Mouse (Mus musculus) midbrain, embryonic 14.5 days (tissue): ENCODE measurements around the gene Tspan15. TPM values are rescaled to one million over a fixed set of nuclear protein-coding genes. Genes with fewer than 3 reads are reported as not detected.
A peak's percentile ranks its signal among the peaks of the same experiment; 100 is the strongest.

Experiments used
- ATAC-seq: fragments of 200-750 bp; cut with Nextera tagmentation; 2 replicates; pipeline ENCODE4 v1.8.0; 2017; ENCODE audit warnings: moderate number of reproducible peaks, moderate library complexity; ENCODE audit not compliant: low FRiP score, low TSS enrichment
- DNase-seq: peaks from one replicate; pipeline ENCODE4 v3.0.0-alpha.2; 2015
- H3K27ac ChIP-seq: fragments of 300-500 bp; sonication (generic); replicated peaks from 2 replicates; pipeline ENCODE4 v1.5.1; 2014; ENCODE audit warnings: mild to moderate bottlenecking, low read depth, low read length, moderate library complexity
- H3K27me3 ChIP-seq: fragments of 300-500 bp; sonication (generic); 2 replicates; pipeline ENCODE4 v1.6.1; 2014; ENCODE audit warnings: low read length, control low read depth, mixed read lengths; ENCODE audit not compliant: control insufficient read depth, insufficient read depth
- H3K36me3 ChIP-seq: fragments of 300-500 bp; sonication (generic); 2 replicates; pipeline ENCODE4 v1.6.1; 2014; ENCODE audit warnings: low read length, control low read depth; ENCODE audit not compliant: control insufficient read depth, insufficient read depth
- H3K4me1 ChIP-seq: fragments of 300-500 bp; sonication (generic); 2 replicates; pipeline ENCODE4 v1.6.1; 2014; ENCODE audit warnings: mild to moderate bottlenecking, antibody characterized with exemption, low read length, control low read depth; ENCODE audit not compliant: control insufficient read depth, insufficient read depth
- H3K4me2 ChIP-seq: fragments of 300-500 bp; sonication (generic); 2 replicates; pipeline ENCODE4 v1.6.1; 2014; ENCODE audit warnings: mild to moderate bottlenecking, low read length, moderate library complexity
- H3K4me3 ChIP-seq: fragments of 300-500 bp; sonication (generic); replicated peaks from 2 replicates; pipeline ENCODE4 v1.5.1; 2014; ENCODE audit warnings: low read depth, low read length
- H3K9ac ChIP-seq: fragments of 300-500 bp; sonication (generic); replicated peaks from 2 replicates; pipeline ENCODE4 v1.6.1; 2014; ENCODE audit warnings: mild to moderate bottlenecking, low read length, moderate library complexity
- H3K9me3 ChIP-seq: fragments of 300-500 bp; sonication (generic); 2 replicates; pipeline ENCODE4 v1.6.1; 2016; ENCODE audit warnings: low read length, control low read depth, mixed read lengths; ENCODE audit not compliant: control insufficient read depth
- WGBS: fragments of 180-500 bp; shearing (Covaris S2); extraction: QIAGEN DNeasy Blood & Tissue Kit; methylation state at CpG from one replicate; pipeline ENCODE4 v1.1.7; 2014; 5-methylcytosine and 5-hydroxymethylcytosine counted together
- microRNA-seq: library from miRNA; unstranded; fragments of <30 nt; microRNA quantifications from one replicate; pipeline ENCODE4, GENCODE M21; 2016
- polyA plus RNA-seq: library from polyadenylated mRNA; unstranded; fragments of >200 nt; fragmentation: Nextera tagmentation; extraction: Ambion mirVana; gene quantifications from 2 replicates; pipeline ENCODE4 v1.2.1, GENCODE M21; 2014

Tspan15 gene
- polyA plus RNA-seq, 1 experiment from 2014 or later, result 12.7 TPM

GRCm38 (mm10) chr10:62138040-62138439 lies 93.0 kb downstream of the Tspan15 start:
- ATAC-seq, result no peak
- H3K9ac ChIP-seq, result no peak overlapping the region
- WGBS, result 18% methylated on average over 3 of the region's 3 CpGs

GRCm38 (mm10) chr10:62137150-62137549 lies 93.9 kb downstream of the Tspan15 start:
- ATAC-seq (no peak), DNase-seq (no peak)
- no peaks in the 10 kb centered on the region for H3K36me3 ChIP-seq
- peaks cover 3% of the 10 kb centered on the region; the same call in 1 of the 2 replicates for H3K4me1 ChIP-seq
- H3K9me3 ChIP-seq, result no peaks in the 10 kb centered on the region
- H3K9ac ChIP-seq, result no peak overlapping the region
- 7% methylated on average over 4 of the region's 4 CpGs for WGBS
- H3K27ac ChIP-seq, result no peak overlapping the region
- no peak overlapping the region for H3K4me3 ChIP-seq
- H3K27me3 ChIP-seq, result peaks cover 54% of the 10 kb centered on the region
- H3K4me2 ChIP-seq, result no peak overlapping the region

More at GRCm38 (mm10) chr10:62138040-62138439, 93.0 kb downstream of the Tspan15 start:
- Histone ChIP-seq H3K4me2 (no peak overlapping the region), H3K9me3 (no peaks in the 10 kb centered on the region), H3K4me1 (peaks cover 3% of the 10 kb centered on the region; the same call in 1 of the 2 replicates), H3K4me3 (no peak overlapping the region), H3K27me3 (peaks cover 46% of the 10 kb centered on the region), H3K36me3 (no peaks in the 10 kb centered on the region), H3K27ac (no peak overlapping the region)
- DNase-seq, result peak; percentile 42

GRCm38 (mm10) chr10:62135696-62136470 lies 95.2 kb downstream of the Tspan15 start:
- no peaks in the 10 kb centered on the region for H3K9me3 ChIP-seq
- H3K4me3 ChIP-seq, result no peak overlapping the region
- DNase-seq, result no peak
- H3K4me1 ChIP-seq, result peaks cover 3% of the 10 kb centered on the region; the same call in 1 of the 2 replicates
- no peak overlapping the region for H3K27ac ChIP-seq
- H3K36me3 ChIP-seq, result no peaks in the 10 kb centered on the region
- 2% methylated on average over 8 of the region's 8 CpGs for WGBS
- H3K4me2 ChIP-seq, result no peak overlapping the region
- H3K27me3 ChIP-seq, result peaks cover 67% of the 10 kb centered on the region
- no peak overlapping the region for H3K9ac ChIP-seq
- no peak for ATAC-seq

Small RNA genes within 50 kb of the gene (microRNA-seq; reads per million reads assigned to microRNA genes)
- gene Mir7662, result 1.0 reads per million

Other genes with a start within 250 kb of the Tspan15 start
- not detected in 2 replicates for gene Neurog3, start 98.2 kb downstream of the Tspan15 start, polyA plus RNA-seq
- 48.3 and 107 TPM in 2 replicates for gene Fam241b, start 87.3 kb downstream of the Tspan15 start, polyA plus RNA-seq
- not detected in 2 replicates for gene Tacr2, start 21.2 kb upstream of the Tspan15 start, polyA plus RNA-seq
- gene Hk1, start 148.7 kb upstream of the Tspan15 start, polyA plus RNA-seq, result 66.2 and 73.7 TPM in 2 replicates
- gene Hkdc1, start 191.2 kb upstream of the Tspan15 start, polyA plus RNA-seq, result 0.29 TPM in 1 of 2 replicates, not detected in the other
- gene 4930507D05Rik, start 218.2 kb upstream of the Tspan15 start, polyA plus RNA-seq, result 0.96 and 1.6 TPM in 2 replicates
- 15.8 and 24.5 TPM in 2 replicates for gene Supv3l1, start 218.5 kb upstream of the Tspan15 start, polyA plus RNA-seq